Mouse (Mus musculus) heart, adult 9 months (tissue): ENCODE results near the gene Baz2b.
A peak's percentile ranks its signal among the peaks of the same experiment; 100 is the strongest.
"Not testable (repeated sequence)": the region's sequence is repeated elsewhere in the genome, so short reads cannot be mapped to it uniquely, and the experiment has no call there.

Experiments
- DNase-seq, 2 experiments: peaks; one replicate each; pipeline ENCODE4 v3.0.0; 2022; ENCODE audit warnings: low spot score in 2 of 2

Baz2b gene

DNA sequence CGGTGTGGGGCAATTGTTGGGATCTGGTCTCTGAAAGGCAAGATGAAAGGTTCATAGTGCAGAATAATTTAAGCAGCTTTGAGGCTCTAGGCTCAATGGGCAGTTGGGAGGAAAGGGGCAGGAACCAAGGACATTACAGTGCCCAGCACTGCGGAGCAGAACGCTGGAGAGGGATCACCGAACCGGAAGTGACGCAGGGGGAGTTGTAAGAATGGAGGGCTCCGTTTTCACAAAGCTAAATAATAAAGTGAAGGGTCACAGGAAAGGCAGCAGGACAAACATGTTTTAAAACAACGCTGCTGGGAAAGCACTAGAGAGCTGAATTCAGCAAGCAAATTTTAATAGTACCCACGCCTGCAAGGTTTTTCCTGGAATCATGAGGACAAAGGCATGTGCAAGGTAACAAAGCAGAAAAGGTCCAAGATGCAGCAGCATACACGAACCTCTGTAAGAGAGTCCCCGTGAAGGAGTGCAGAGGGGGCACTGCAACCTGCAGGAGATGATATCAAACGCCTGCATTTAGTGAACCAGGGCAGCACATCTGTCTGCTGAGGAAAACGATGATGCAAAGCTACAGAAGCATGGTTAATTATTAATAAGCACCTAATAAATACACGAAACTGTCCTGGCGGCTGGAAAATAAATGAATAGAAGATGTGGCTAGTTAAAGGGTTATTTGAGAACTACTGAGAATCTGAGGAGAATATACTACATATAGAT is 120.0 kb downstream of the Baz2b start:
- no peak for DNase-seq

DNA sequence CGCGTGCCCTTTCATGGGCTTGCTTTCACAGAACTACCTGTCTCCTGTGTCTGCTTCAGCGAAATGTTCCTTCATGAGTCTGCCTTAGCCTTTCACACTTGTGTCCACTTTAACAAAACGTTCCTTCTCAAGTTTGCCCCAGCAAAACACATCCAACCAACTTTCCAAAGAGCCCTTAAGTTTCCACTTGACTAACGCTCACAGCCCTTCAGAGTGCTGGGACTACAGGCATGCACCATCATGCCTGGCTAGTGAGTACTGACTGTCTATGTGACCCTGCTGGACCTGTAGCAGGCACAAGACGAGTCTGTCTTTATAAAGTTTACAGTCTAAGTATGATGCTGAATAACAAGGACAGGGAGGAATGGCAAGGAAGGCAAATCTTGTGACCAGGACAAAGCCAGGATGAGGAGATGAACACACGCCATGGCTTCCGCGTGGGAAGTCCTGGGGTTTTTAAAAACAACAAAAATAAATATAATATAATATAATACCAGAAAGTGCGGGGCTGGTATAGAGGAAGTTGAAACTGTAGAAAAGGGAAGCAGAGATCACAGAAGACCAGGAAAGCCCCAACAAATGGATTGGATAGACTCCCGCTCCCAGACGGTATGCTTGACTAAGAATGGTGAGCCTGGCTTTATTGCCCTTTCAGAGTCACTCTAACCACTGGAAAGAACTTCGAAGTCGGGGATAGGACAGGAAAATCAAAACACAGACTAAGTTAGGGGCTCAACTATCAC is 120.7 kb downstream of the Baz2b start:
- DNase-seq: no peak

DNA sequence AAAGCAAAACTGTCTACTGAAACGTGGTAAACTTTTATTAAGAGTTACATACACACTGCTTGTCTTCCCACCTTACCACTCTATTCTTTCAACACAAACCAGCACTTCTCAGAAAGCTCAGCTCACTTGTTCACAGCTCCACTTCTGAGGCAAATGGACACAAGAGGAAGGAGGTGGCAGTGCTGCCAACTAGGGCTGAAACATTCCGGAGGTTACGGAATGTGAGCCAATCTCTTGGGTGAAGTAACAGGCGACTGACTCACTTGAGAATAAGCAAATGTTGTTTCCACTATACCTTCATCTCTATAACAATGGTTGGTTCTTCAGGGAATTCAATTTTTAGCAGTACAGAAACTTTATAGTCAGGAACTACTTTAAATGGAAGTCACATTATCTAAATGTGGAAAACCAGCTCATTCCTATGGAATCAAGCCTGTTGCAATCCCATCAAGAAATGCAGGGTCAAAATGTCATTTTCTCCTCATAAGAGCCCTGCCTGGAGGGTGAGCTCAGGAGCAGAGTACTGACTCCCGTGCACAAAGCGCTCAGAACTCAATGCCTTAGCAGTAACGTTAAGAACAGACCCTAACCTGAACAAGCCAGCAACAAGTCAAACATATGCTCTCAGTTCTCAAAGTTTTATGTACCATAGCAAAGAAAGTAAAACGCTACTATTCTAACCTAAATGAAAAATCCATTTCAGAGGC is 123.3 kb downstream of the Baz2b start:
- DNase-seq: peak in 1 of 2 experiments; percentile 54

DNA sequence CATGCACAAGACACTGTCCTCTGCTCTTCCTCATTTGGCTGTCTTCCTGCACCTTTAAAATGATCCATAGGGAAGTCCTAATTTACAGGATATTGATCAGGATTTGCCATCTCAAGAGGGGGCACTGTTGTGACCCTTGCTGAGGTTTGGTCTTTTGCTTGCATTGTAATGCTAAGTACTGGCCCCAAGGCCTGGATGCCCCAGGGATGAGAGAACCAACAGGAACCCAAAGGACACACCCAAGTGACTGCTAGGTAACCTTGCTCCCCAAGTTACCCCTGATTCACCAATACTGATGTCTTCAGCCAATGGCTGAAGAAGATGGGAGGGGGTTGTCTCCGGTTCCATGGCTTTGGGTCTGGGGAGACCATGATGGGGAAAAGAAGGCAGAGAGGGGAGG is 124.8 kb downstream of the Baz2b start:
- no peak for DNase-seq

DNA sequence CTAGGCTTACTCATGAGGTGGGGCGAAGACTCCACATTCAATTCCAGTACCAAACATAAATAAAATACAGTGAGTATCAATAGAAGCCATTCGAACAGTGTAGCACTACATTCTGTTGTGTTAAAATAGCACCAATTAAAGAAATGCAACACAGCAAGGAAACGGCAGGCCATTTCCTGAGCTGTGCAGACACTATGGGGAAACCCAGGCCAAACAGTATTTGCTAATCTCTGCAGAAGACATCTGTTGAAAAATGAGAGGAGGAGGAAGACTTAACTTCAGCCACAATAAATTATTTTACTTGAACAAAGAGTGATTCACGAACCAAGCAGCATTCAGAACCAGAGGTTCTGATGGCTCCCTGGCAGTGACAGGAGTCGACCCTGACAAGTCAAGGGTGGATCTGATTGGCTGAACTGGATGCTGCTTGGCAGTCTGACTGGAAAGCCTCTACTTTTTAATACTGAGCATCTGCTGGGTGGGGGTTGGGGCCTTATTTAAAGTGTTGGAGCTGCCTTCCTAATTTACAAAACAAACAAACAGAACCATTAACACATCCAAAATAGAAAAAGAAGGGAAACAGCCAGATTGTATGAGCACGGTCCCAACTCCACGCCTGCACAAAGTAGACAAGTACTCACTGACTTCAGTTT is 126.5 kb downstream of the Baz2b start:
- peak; percentile 38 to 58 for DNase-seq

DNA sequence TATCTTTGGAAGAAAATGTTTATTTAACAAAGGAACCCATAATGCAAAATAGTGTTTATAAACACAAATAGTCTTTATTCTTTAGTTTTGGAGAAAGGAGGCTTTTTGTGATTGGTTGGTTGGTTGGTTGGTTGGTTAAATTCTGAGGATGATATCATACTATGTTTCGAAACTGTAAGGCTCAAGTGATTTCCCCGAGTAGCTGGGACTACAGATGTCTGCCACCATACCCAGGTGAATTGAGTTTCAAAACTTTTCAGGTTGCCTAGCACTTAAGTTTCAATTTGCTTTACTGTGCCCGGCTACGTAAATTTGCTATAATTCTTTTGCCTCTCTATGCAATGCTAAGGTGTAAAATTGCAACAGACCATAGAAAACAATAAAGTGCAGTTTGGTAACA is 127.4 kb downstream of the Baz2b start:
- DNase-seq: no peak

DNA sequence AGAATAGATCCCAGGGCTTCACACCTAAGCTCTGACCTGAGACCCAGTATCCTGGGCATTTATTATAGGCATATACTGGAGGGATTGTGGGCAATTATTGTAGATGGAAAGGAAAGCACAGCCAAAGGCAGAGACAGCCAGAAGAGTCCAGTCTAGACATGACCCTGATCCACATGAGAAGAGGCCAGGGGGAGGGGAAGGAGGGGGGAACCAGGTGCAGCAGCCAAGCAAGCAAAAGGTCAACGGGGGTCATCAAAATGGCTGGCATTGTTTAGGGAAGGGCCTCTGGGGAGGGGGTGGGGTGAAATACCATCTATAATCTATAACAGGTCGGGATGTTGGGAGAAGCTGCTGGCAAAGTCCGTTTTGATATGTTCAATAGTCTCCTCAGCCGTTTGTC is 128.8 kb downstream of the Baz2b start:
- DNase-seq: peak in 1 of 2 experiments; percentile 31

DNA sequence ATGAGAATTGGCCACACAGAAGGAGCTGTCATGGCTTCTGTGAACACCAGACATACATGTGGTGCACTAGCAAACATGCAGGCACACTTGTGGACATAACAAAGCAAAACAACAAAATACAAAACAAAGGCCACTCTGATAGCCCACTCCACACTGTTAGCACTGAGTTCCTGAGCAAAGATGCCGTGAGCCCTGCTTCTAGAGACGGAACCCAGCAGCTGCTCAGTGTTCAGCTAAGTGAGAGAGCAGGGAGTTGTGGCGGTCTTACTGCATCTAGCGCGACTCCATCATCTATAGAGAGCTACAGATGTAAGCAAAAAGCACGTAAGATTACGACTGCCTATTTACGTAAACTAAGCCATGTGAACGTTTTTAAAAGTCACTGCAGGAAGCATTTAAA is 132.0 kb downstream of the Baz2b start:
- no peak for DNase-seq

DNA sequence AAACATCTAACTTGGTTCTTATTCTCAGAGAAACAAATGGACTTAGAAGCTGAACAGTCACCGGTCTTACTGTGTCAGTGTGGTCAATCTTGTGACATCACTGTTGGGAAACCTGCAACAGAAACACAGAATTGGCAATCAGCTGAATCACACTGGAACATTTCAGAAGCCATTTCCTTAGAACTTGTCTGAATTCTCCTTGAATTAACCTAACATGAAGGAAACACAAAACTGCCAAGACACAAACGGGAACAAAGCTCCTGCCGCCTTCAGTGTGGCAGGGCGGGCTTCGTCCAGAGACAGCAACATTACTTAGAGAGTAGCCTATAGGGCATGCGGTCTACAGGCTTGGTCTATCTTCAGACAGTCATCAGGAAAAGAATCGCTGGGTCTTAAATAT is 132.8 kb downstream of the Baz2b start:
- DNase-seq: no peak

DNA sequence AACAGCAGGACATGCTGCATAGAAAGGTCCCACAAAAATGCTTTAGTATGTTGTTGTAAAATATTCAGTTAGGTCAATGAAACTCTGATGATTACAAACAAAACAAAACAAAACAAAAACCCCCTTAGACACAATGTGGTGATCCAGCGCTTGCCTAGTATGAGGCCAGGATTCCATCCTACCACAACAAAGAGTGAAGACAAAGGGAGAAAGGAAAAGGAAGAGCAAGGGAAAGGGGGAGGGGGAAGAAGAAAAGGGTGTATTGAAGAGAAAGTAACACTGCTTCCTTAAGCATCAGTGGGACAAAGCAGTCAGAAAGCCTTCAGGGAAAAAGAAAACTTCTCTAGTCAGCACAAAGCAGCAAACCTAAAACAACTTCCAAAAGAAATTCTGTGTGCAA is 133.6 kb downstream of the Baz2b start:
- no peak for DNase-seq

DNA sequence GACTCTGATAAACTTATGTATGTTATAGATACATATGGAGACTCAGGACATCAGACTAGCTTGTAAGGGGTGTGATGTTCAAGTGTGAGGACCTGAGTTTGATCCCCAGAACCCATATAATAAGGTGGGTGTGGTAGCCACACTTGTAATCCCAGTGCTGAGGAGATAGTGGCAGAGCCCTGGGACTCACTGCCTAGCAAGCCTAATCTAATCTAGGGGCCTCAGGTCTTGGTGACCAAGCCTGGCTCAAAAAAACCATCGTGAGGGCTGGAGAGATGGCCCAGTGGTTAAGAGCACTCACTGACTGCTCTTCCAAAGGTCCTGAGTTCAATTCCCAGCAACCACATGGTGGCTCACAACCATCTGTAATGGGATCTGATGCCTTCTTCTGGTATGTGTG is 135.8 kb downstream of the Baz2b start:
- not testable (repeated sequence) for DNase-seq

DNA sequence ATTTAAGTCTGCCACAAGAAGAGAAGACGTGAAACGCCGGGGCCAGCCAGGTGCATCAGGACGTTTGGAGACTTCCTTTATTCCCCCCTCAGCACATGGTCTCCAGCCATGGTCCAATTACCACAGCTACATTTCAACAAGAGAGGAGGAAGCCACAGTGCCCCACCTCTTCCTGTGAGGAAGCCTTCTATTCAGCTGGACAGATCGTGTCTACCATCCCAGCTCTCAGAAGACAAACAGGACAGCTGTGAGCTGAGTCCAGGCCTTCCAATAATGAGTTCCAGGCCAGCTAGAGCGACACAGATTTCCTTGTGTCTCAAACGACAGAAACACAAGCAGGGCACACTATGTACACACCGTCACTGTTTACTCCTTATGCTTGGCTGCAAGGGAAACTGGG is 137.8 kb downstream of the Baz2b start:
- DNase-seq: peak; percentile 54 to 78

DNA sequence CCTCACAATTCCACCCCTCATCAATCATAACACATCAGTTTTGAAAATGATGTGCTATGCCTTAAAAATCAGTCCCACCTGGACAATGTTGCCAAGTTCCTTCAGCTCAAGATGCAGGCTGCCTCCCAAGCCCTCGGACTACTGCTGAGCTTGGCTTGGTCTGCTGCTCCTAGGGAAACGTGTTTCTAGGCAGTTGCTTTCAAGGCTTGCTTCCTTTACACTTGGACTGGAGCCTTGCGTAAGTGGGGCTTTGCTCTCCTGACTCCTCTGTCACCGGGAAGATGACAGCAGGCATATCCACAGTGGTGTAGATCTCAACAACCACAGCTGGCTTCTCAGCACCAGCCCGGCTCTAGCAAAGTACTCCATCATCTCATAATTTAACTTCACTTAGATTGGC is 138.7 kb downstream of the Baz2b start:
- DNase-seq: no peak

DNA sequence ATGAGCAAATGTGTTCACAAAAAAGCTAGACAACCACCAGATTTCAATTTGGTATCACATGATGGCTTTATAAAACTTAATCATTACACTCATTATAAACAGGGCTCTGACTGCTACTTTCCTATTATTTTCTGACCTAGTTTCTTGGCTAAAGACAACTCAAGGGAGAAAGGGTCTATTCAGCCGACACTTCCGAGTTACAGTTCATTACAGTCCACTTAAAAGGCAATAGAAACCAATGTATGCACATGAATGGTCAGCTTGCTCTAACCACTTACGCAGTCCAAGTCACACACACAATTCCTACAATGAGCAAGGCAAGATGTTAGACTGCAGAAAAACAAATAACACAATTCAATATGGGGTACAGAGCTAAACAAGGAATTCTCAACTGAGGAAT is 141.2 kb downstream of the Baz2b start:
- no peak for DNase-seq

DNA sequence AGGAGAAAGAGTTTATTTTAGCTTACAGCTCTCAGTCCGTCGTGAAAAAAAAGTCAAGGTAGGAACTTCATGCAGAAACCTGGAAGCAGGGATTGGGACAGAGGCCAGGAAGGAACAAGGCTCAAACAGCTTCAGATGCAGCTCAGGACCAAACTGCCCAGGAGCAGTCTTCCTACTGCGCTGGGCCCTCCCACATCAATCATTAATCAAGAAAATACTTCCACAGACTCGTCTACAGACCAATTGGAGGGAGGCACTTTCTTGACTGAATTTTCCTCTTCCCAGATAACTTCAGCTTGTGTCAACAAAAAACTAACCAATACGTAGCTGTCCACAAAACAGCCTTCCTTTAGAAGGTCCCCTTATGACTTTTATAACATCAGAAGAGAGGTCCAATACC is 144.2 kb downstream of the Baz2b start:
- DNase-seq: no peak

DNA sequence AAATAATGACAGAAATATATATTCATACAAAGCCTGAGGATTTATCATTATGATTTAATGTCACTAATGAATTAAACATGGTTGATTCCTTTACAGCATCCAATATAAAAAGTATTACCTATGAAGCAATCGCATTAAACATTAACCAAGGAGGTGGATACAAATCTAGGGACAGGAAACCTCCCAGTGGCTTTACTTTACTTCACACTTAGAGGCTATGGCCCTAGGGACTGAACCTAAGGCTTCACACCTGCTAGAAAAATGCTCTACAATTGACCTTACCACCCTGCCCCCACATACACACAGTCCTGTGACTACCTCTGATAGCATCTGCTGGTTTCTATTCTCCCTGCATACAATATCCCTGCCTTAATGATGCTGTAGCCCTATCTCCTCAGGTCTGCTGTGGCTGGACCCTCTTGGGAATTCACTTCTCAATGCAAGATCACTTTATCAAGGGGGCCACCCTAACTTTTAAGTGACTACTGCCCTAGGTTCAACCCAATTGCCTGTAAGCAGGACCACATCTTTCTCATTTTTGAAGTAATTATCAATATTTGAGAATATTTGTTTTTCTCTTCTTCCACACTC is 149.4 kb downstream of the Baz2b start:
- DNase-seq: no peak

DNA sequence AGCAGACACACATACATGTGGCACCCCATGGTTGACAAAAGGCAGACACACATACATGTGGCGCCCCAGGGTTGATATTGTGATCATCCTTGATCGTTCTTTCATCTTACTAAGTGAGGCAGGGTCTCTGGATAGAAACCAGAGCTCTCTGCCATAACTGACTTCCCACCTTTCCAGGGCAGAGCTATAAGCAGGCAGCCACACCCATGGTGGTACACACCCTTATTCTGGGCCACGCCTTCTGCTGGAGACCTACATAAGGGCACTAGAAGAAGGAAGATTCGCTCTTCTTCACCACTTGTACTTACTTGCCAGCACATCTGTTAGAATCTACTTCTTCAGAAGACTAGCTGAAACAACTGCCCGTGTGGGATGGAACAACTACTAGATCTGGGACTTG is 150.3 kb downstream of the Baz2b start:
- no peak for DNase-seq

DNA sequence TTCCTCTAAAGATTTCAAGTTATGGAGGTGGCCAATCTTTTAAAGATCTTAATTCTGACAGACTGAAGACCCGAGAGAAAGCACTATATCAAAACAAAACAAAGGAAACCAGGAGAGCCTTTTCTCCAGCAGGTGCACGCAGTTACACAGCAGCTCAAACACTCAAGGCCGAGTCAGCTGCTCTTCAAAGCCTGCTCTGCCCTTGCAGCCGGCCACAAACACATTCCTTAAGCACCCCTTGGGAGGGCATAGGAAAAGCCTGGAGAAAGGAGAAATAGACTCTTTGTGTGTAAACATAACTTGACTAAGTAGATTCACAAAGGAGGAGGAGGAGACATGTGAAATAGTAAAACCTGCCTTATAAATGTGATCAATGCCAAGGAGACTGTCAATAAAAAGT is 153.6 kb downstream of the Baz2b start:
- DNase-seq: no peak

DNA sequence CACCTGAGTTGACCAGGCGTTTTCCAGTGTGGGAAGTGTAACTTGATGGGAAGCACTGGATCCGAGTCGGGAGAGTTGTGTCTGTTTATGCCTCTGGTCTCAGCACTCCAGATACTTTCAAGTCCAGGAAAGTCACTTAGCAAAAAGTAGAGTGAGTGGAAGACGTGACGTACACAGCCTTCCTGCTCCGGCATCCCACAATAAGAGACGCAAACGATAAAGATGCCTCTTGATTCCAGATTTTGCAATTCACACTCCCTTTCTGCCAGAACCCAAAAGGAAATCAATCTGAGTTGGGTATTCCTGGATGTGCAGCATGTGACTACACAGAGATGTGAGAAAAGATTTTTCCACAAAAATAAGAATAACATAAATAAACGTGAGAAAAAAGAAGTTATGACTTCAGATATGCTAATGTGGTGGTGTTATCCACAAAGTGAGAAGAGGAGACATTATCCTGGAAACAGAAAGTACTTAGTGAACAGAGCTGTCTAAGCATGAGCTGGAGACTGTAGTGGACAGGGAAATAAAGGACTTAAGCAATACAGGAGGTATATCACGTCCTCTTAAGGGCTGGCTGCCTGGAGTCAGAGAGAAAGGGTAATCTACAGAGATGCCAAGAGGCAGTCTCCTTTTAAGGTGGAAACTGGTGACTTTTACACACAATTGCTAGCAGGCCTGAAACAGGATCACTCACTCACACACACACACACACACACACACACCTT is 154.7 kb downstream of the Baz2b start:
- no peak for DNase-seq

DNA sequence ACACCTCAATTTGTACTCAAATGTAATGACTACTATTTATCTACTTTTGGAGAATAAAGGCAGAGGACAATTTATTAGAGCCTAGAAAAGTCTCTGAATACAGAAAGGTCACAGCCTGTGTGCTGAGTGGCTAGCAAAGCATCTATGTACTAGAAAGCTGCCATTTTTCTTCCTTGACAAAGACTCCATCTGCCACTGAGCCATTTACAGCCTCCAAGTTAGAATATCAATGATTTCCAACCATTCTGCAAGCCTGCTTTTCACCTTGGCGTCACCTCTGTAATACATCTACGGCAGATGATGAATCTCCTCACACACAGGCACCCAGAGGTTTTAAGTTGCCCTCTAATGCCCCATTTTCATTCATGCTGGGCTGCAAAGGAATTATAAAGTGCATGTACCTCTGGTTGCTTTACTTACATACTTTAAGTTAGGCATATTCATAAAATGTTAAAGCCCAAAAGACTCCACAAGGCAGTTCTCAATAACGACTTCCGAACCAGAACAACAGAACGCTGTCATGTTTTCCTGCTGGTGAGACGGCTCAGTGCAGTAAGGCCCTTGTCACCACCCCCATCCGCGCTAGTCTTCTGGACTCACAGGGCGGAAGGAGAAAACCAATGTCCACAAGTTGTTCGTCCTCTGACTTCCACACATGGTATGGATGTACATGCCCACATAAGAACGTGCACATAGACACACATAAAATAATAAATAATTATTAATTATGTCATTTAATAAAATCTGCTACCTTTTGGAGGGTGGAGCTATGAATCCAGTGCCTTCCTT is 156.2 kb downstream of the Baz2b start:
- DNase-seq: no peak
